Mouse (Mus musculus) spleen, adult 18-20 months (tissue): ENCODE results near the gene Kif21b.

ENCODE experiments used
- DNase-seq, 2 experiments: peaks; one replicate each; pipeline ENCODE4 v3.0.0; 2022; ENCODE audit warnings: mixed read lengths in 2 of 2

The Kif21b gene

DNA sequence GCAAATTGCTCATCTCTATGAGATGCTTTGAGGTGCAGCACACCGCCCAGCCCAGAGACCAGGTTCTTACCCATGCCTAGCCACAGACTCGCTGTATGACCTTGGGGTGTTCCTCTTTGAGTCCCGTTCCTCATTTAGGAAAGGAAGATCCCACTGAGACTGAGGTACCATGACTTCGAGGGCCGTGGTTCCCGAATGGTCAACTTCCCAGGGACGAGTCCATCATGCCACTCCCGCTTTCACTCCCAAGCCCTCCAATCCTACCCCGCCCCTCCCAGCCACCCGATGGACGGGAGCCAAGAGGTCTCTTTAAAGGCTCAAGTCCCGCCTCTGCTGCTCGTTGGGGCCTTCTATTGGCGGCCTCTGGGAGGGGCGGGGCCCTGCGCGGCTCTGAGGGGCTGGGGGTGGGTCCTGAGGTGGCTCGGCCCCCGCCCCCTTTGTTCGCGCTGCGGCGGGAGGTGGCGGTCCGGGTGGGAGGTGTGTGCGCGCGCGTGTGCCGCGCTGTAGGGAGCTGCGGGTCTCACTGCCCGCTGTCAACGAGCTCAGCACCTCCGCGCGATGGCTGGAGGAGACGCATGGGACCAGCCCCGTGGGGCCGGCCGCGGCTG is at the start of gene Kif21b:
Gene Kif21b (plus strand): TSS at position 439 of the 608 bp plus-strand sequence.
- peak; percentile 91 to 93 for DNase-seq

DNA sequence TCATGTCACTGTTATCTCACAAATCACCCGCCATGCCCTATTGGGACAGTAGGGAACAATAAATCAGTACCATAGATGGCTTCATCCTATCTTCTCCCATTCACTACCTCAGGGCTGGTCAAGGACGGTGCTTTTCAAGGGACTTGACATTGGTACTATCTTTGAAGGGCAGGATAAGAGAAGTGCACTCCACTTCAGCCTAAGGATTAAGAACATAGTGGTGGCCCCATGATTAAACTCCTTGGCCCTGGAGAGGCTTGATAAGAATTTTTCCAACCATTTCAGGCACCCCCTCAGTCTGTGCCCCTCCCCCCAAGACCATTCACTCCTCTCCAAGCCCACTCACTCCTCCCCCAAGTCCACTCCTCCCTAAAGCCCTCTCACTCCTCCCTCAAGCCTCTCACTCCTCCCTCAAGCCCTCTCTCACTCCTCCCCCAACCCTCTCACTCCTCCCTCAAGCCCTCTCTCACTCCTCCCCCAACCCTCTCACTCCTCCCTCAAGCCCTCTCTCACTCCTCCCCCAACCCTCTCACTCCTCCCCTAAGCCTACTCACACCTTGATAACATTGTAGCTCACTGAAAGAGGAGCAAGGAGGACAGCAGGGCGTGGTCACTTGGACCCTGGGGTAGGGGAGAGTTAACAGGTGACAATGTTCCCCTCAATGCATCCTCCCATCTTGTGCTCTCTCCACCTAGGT is 45.1 kb upstream of the Kif21b start:
- no peak for DNase-seq

DNA sequence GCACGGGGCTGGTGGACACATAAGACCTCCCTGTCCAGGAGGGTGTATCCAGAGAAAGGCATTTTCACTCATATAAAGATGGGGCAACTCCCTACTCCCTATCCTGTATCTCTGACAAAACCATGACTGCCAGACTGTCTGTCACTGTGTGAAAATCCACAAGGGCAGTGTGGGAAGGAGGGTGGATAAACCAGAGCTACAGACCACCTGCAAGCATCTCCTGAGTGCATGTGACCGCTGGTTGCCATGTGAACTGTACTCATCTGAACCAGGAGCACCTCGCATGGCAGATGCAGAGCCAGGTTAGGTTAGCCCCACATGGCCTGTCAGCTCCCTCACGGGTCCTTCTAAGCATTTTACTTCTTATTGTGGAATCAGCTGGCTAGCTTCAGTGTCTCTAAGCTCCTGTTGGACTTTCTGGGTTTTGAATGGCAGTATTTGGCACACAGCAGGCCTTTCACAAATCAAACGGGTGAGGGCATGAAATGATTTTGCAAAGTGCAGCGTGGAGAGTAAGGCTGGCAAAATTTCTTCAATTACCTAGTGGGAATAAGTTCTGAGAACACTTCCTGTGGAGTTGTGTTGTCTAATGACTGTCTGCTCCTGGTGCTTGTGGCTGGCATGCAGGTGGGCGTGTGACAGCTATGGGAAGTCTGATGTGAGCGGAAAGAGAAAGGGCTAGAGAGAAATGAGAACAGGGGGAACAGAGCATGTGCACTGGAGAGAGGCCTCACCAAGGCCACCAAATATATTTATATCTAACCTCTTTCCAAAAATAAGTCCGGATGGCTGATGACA is 41.6 kb upstream of the Kif21b start:
- no peak for DNase-seq

DNA sequence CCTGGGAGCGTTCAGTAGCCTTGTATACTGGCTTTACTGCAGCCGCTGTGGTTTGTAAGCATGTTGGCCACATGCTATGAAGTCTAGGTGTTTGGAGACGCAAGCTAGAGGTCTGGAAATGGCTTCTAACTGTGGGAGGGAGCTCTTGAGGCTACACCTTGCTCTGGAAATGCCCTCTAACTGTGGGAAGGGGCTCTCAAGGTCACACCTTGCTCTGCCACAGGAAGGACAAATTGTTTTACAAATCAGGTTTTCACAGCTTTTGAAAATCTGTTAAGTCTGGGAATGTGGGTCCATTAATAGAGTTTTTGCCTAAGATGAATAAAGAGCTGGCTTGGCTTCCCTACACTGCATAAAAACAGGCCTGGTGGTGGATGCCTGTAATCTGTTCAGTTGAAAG is 37.5 kb upstream of the Kif21b start:
- no peak for DNase-seq

DNA sequence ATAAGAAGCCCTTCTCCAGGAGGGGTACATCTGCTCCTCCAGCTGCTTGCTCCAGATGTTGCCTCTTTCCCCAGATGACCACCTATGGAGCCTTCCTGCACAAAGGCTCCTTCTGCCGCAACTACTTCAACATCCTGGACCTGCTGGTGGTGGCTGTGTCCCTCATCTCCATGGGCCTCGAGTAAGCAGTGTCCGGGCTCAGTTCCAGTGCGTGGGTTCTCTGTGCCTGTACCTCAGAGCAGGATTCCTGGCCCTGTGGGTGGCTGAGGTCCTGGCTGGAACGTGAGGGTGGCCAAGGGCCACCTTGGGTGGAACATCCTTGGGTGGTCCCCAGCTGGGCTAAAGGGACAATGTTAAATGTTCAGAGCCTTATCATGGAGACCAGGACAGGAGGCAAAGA is 36.4 kb upstream of the Kif21b start:
- DNase-seq: no peak

DNA sequence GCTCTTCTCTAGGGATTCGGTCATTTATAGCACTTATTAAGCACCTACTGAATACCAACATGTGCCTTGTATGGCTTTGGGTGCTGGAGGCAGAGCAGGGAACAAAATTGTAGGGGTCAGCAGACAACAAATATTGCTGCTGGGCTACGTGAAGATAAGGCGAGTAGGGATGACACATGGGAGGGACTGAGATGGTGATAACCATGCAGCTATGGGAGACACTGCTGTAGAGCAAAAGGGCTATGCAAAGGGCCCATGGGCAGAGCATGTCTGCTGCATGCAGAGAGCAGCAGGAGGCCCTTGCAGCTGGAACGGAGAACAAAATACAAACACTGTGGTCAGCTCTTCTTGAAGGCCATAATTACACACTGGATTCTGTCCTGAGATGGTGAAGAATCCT is 29.1 kb upstream of the Kif21b start:
- DNase-seq: no peak

DNA sequence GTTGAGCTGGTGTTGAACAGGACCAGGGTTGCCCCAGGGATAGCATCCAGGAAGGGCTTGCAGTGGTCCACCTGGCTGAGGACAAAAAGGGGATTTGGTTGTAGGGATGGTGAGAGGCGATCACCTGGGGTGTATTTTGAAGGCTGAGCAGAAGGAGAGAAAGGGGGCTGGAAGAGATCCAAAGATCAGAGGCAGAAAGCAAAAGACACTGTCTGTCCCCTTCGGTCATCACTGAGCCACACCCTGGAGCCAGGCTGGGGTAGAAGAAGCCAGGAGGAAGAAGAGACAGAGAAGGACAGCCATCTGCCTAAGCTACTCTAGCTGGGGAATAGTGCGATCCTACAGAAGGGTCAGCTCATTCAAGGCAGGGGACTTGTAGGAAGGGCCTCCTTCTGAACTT is 28.6 kb upstream of the Kif21b start:
- no peak for DNase-seq

DNA sequence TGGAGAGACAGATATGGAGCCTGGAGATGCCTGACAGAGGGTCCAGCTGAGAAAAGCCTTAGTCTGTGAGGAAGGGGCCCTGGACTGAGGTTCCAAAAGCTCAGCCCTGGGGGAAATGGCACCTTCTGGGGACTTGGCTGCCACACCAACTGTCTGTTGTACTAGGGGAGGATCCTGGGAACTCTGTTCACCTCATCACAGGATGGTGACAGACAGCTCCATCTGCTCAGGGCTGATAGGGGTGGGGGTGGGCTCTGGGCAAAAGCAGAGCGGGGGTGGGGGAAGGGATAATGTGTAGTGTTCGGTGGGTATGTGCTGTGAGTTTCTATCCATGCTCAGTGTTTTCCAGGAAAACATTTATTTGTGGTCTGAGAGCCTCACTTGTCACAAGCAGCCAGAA is 28.2 kb upstream of the Kif21b start:
- DNase-seq: no peak

DNA sequence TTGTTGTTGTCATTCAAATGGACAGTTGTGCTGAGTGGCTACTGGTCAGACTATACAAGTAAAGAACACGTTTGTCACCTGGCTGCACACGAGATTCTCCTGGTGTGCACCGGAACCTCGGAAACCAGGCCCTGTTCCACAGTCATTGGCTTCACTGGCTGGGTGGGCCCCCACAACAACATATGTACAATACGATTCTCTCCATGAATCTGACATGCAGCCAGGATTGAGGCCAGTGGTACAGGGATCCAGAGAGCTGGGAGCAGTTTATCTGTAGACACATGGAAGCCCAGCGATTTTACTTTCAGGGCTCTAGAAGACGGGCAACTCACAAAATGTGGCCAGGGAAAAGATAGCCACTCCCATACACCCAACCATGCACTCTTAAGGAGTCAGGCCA is 27.5 kb upstream of the Kif21b start:
- DNase-seq: no peak

DNA sequence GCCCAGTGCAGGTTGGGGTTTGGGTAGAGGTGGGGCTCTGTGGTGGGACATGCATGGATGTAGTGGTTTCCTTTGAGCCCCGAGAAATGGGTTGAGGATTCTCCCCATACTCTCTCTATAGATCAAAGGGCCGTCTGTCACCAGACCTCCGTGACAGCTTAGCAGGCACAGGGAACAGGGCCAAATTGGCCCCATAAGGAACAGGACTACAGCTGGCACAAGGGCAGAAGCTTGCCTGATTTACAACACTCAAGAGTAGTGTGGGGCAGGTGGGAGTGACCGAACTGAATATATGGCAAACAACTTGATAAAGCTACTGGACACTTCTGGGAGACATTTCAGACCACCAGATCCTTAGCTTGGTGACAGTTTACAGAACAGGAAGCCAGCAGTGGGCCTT is 26.4 kb upstream of the Kif21b start:
- no peak for DNase-seq

DNA sequence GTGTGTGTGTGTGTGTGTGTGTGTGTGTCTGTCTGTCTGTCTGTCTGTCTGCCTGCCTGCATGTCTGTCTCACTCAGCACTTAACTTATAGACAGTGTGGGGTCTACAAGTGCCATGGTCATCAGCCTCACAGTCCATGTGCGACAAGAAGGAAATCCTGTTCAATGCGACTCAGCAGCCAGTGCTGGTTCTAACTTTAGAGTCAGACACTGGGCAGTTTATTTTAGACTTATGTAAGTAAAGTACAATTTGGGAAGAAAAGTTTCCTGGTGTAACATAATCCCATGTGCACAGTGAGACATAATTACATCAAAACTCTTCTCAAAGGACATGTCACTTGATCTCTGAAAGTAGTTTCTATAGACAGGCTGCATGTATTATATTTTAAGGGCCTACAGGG is 21.7 kb upstream of the Kif21b start:
- DNase-seq: no peak

DNA sequence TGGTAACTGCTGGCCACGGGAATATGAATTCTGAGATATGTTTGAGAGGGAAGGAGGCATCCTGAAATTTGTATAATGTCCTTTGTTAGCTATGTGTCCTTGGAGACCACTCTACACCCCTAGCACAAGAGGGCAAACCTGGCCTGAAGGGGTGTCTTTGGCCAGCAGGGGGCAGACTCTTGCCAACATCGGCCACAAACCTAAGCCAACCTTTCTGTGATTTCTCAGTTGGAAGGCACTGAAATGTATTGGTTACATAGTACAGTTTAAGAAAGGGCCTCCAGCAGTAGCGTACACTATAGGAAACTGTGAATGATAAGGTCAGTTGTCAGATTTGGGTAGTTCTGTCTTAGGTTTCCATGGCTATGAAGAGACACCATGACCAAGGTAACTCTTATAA is 15.0 kb upstream of the Kif21b start:
- DNase-seq: peak; percentile 62 to 85

DNA sequence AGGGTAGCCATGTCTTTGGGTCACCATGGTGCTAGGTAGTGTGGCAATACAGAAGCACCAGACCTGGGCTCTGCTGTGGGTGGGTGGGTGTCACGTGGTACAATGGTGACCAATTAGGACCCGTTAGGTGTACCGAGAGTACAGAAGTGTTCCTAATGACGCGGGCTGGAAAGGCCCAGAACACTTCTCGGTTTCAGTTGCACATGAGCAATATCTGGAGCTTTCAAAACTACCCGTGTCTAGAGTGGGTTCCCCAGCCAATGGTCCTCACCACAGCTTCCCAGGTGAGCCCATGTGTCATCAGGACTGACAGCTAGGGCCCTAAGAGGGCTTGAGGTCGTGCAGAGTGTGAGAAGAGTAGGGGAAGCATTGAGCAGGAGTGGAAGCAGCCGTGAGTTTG is 14.1 kb upstream of the Kif21b start:
- peak; percentile 17 to 37 for DNase-seq

DNA sequence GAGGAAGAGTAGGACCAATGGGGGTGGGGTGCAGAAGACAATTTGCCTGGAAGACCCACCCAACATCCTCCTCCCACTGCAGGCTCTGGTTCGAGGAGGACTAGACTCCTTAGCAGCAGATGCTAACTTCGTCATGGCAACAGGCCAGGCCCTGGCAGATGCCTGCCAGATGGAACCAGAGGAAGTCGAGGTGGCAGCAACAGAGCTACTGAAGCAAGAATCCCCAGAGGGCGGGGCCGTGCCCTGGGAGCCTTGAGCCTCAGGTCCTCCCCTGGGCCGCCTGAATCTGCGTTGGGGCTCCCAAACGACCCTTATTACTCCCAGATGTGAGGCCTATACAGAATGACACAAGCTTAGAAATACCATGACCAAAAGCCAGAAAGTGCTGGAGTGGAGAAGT is 12.3 kb upstream of the Kif21b start:
- DNase-seq: peak; percentile 78 to 82

DNA sequence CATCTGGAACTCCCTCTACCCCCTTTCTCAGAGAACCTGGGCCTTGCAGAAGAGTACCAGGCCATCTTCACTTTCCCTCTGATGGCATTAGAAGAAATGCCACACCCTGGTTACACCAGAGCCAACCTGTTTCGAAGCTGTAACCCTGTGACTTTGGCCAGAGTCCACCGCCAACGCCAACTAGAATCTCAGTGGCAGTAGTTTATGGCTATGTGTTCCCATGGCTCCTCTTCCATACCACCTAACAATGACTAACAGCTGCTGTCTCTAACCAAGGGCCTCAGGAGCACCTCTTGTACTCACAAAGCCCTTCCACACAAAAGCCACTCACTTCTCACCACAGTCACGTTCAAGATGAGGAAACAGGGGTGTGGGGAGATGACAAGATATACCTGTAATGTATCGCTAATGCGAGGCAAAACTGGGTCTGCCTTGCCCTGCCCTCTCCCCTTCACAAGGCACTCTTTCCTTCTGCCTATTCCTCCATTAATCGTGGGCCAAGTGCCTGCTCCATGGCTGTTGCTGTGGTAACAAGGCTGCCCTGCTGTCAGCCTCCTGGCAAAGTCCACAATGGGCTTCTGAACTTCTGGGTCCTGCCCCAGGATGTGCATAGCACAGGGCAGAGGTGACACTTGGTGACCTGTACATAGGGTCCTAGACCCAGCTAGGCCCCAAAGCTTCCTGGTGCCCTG is 11.5 kb upstream of the Kif21b start:
- no peak for DNase-seq

DNA sequence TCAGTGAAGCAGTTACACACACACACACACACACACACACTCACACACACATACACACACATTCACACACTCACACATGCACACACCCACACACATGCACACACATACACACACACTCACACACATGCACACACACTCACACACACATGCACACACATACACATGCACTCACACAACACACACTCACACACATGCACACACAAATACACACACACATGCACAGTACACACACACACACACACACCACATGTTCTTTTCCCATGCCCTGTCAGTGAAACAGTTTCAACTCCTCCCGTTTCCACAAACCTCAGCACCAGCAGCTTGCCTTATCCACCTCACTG is 11.0 kb upstream of the Kif21b start:
- DNase-seq: no peak

DNA sequence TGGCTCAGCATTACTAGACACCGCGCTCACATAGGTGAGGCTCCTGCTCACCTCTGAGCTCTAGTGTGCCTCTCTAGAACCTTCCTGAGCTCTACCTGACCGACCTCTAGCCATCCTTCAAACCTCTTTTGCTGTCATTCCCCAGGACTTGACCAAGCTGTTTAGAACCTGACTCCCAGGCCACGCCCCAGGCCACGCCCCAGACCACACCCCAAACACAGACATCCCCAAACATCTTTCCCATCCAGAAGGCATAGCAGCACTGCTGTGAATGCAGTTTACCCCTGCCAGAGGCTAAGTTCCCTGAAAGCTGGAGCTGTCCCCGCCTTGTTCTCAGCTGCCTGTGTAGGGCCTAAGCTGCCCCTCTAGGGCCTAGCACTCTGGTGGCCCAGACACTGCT is 10.4 kb upstream of the Kif21b start:
- no peak for DNase-seq

DNA sequence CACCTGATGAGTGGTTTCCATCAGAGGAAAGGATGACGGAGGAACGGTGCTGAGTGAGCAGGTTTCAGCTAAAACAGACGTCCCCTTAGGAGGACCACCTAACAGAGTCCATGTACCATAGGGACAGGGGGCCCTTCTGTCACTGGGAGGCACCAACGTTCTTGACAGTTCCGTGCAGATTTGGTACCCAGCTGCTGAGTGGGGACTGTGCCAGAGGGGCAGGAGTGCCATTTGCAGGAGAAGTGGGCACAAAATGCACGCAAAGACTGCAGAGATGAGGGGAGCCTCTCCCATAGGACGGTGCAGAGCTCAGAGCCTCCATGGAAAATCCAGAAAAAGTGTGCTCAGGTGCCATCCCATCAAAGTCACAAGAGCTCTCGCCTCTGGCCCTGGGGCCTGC is 9.2 kb upstream of the Kif21b start:
- DNase-seq: no peak

DNA sequence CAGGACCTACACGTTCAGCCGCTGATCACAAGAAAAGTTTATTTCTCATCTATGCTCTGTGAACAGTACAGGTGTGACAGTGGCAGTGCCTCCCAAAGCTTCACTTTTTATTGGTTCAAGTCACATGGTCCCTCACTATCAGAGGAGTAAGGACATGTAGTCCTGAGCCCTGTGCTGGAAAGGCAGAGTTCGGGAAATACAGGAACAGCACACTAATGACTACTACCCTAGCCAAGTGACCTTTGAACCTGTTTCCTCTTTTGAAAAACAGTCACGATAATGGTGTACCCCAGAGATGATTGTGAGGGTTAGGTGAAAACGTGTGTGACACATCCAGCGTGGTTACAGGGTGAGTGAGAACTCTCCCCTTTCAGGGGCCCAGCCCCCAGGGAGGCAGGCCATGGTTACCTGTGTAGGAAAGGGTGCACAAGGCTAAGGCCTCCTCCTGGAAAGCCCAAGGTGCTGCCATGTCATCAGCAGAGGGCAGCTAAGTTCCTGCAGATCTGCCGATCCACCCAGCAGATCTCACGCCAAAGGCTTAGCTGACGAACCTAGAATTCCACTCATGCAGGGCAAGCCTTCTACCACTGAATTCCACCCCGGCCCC is 4.9 kb upstream of the Kif21b start:
- no peak for DNase-seq

DNA sequence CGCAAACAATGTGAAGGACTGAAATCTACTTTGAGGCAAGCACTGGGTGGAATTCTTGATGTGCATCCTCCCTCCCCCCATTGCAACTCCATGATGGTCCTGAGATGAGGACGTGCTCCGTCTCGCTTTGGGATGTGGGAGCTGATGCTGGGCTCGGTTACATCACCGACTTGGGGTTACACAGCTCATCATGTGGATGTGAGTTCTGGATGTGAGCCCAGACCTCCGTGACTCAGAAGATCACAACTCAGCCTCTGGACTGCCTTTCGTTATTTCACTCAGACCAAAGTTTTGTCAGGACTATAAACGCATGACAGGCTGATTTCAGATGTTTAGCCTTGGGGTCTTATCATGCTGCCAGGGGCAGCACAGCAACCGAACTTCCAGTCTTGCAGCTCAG is 4.3 kb upstream of the Kif21b start:
- DNase-seq: no peak

DNA sequence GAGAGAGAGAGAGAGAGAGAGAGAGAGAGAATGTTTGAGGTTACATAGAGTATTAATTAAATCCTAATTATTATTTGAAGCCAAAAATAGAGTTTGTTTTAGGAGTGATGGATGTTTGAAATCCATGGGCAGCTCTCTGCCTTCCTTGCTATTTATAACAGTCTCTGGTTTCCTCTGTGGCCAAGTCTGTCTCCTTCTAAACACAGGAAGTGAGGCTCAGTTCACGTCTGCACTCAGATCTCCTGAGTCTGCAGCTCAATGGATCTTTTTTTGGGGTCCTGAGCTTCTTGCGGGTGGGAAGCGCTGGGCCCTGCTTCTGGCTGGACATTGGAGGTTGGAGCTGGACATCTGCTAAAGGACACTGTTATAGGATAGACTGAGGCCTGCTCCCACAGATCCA is 3.3 kb upstream of the Kif21b start:
- no peak for DNase-seq

DNA sequence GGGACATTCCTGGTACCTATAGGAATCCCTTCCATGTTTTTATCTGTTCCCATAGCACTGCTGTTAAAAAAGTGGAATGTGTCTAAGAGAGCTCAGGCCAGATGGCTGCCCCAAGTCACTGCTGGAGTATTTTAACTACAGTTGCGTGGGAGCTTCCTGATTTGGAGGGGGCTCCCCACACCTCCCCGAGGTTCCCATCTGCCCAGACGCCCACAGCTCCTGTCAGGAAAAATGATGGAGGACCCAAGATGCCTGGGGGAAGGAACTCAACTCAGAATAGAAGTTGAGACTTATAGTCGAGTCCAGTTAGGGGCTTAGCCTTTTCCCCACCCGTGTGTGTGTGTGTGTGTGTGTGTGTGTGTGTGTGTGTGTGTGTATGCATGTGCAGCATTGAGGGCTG is 2.8 kb upstream of the Kif21b start:
- no peak for DNase-seq

DNA sequence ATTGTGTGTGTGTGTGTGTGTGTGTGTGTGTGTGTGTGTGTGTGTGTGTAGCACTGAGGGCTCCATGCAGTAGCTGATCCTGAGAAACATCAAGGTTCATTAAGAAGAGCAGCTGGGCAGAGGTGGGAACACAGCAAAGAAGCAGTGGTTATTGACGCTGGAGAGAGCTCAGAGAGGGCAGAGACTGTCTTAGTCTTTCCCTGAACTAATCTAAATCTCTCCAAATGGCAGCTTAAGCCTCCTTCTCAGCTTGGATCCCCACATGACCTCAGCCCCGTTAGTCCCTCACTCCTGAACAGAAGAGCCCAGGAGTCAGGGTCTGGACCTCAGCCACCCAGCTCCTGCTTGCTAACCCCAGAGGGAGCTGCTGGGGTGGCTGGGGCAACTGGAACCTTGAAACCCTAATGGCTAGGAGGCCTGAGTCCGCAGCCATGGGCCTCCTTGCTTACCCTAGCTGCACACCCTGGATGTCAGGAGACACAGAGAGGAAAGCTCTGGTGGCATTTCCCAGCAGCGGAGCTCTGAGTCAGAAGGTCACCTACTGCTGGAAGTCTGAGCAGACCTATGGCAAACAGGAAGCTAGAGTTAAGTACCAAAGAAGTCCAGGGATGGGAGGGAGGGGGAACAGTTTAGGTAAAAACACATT is 2.1 kb upstream of the Kif21b start:
- no peak for DNase-seq
